In the genomic region with DNA sequence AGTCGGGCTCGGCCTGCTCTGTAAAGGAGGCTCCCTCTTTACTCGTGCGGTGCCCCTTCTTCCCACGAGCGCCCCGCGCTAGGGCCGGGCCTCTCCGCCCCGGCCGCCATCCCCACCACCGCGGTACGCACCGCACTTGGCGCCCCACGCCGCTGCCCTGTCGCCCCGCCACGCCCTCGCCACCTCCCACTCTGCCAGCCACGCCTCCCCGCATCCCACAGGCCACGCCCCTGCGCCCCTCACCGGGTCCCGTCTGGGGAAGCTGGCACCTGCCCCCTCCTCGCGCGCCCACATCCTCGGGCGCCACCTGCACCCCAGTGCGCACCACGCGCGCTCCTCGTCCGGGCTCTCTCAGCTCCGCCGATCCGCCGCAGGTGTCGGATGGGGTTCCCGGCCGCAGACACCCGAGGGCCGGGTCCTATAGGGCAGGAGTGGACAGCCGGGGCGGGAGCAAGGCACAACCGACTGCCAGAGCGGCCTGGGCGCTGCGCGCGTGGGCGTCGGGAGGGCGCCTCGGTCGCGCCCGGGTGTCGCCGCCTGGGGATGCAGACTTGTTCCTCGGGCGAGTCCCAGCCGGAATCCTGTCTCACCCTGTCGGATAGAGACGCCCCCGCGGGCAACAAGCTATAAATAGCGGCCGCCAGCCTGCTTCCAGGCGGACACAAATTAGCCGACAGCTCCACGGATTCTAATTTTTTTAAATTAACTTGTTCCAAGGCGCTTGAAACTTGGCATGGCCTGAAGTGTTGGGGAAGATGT, we compare ENCODE assay signal across 8 mouse cellular contexts. TPM values are rescaled to one million over a fixed set of nuclear protein-coding genes. Genes with fewer than 3 reads are reported as not detected.
DNase-seq lines count a peak whose midpoint lies in the region; ATAC-seq and TF ChIP-seq lines count a peak whose summit lies in the region.

A gene (minus strand): TSS at position 538 of the 759 bp plus-strand sequence.

- intact Hi-C loops in left cerebral cortex, postnatal 25 days (cut with DNase I): no loop called here

- no peaks in the 10 kb centered on the region for H3K79me2 ChIP-seq in myocyte (ENCODE audit: control insufficient read depth, insufficient read depth)

- H3K36me3 ChIP-seq in lung, embryonic 14.5 days (ENCODE audit: insufficient read depth): no peaks in the 10 kb centered on the region
- H3K36me3 ChIP-seq in embryonic facial prominence, embryonic 11.5 days (replicated peaks; ENCODE audit: control insufficient read depth, insufficient read depth, low read depth, low read length): no peaks in the 10 kb centered on the region
- no peaks in the 10 kb centered on the region for H3K36me3 ChIP-seq in heart, embryonic 15.5 days
- no peaks in the 10 kb centered on the region for H3K36me3 ChIP-seq in myocyte (ENCODE audit: control insufficient read depth, insufficient read depth)

- no peak within 1 kb of the TSS for H3ac ChIP-seq in myocyte (ENCODE audit: control insufficient read depth, insufficient read length)

- DNase-seq in lung, embryonic 14.5 days: peak; percentile 50
- DNase-seq in lung, postnatal 25 days (ENCODE audit: low spot score): no peak
- peak; percentile 35 for DNase-seq in embryonic facial prominence, embryonic 11.5 days (ENCODE audit: low spot score)
- peak; percentile 20 to 22 for DNase-seq in left cerebral cortex, postnatal 25 days (ENCODE audit: low spot score in 2 of 2)
- DNase-seq in thymus, postnatal 10 days (ENCODE audit: low spot score in 2 of 2): peak; percentile 92 to 93

- under 1% methylated on average over 77 of the region's 79 CpGs for WGBS in lung, embryonic 14.5 days
- WGBS in embryonic facial prominence, embryonic 11.5 days: under 1% methylated on average over 79 of the region's 79 CpGs
- WGBS in heart, embryonic 15.5 days: under 1% methylated on average over 79 of the region's 79 CpGs

- peaks cover 44% of the 10 kb centered on the region for H3K27me3 ChIP-seq in lung, embryonic 14.5 days (ENCODE audit: insufficient read depth, low read length)
- peaks cover 24% of the 10 kb centered on the region for H3K27me3 ChIP-seq in embryonic facial prominence, embryonic 11.5 days (ENCODE audit: control insufficient read depth, insufficient read depth, low read length)
- peaks cover 33% of the 10 kb centered on the region for H3K27me3 ChIP-seq in heart, embryonic 15.5 days
- H3K27me3 ChIP-seq in myocyte (ENCODE audit: control insufficient read depth, insufficient read depth, insufficient read length): peaks cover 25% of the 10 kb centered on the region

- peak within 1 kb of the TSS; percentile 39 for H3K9ac ChIP-seq in lung, embryonic 14.5 days
- no peak within 1 kb of the TSS for H3K9ac ChIP-seq in embryonic facial prominence, embryonic 11.5 days (replicated peaks; ENCODE audit: low read length)
- H3K9ac ChIP-seq in heart, embryonic 15.5 days: peak within 1 kb of the TSS; percentile 64

- peaks cover 3% of the 10 kb centered on the region; the same call in 1 of the 2 replicates for H3K4me1 ChIP-seq in lung, embryonic 14.5 days (ENCODE audit: insufficient read depth)
- no peaks in the 10 kb centered on the region; the same call in 1 of the 2 replicates for H3K4me1 ChIP-seq in embryonic facial prominence, embryonic 11.5 days (ENCODE audit: control insufficient read depth, insufficient read depth, low read length)
- peaks cover 16% of the 10 kb centered on the region for H3K4me1 ChIP-seq in heart, embryonic 15.5 days (replicated peaks)

- H3K27ac ChIP-seq in lung, embryonic 14.5 days (ENCODE audit: low read depth): no peak within 1 kb of the TSS; the same call in 1 of the 2 replicates
- H3K27ac ChIP-seq in embryonic facial prominence, embryonic 11.5 days (replicated peaks; ENCODE audit: low read depth, low read length): no peak within 1 kb of the TSS
- peak within 1 kb of the TSS; percentile 82 for H3K27ac ChIP-seq in heart, embryonic 15.5 days

- TF ChIP-seq POLR2A in myocyte (IDR thresholded peaks at IDR 0.05; ENCODE audit: insufficient read length, low read depth): peak; percentile 39

- peak within 1 kb of the TSS; percentile 52 for H3K4me3 ChIP-seq in lung, embryonic 14.5 days (ENCODE audit: low read depth, low read length)
- peak within 1 kb of the TSS; percentile 48 for H3K4me3 ChIP-seq in embryonic facial prominence, embryonic 11.5 days (ENCODE audit: low read depth, low read length)
- H3K4me3 ChIP-seq in heart, embryonic 15.5 days: peak within 1 kb of the TSS; percentile 73
- no peak within 1 kb of the TSS for H3K4me3 ChIP-seq in myocyte

- H3K9me3 ChIP-seq in lung, embryonic 14.5 days (ENCODE audit: low read depth, low read length): no peaks in the 10 kb centered on the region
- no peaks in the 10 kb centered on the region for H3K9me3 ChIP-seq in embryonic facial prominence, embryonic 11.5 days (replicated peaks; ENCODE audit: control insufficient read depth, low read length)
- H3K9me3 ChIP-seq in heart, embryonic 15.5 days (replicated peaks): no peaks in the 10 kb centered on the region

- TF ChIP-seq CTCF in lung, embryonic 14.5 days (IDR thresholded peaks at IDR 0.05; ENCODE audit: low read depth): no peak

- H3K4me2 ChIP-seq in lung, embryonic 14.5 days: peak within 1 kb of the TSS; percentile 88
- H3K4me2 ChIP-seq in embryonic facial prominence, embryonic 11.5 days (ENCODE audit: low read depth, low read length): peak within 1 kb of the TSS; percentile 91
- peak within 1 kb of the TSS; percentile 84 for H3K4me2 ChIP-seq in heart, embryonic 15.5 days
- peak within 1 kb of the TSS; percentile 56 for H3K4me2 ChIP-seq in myocyte (ENCODE audit: low read depth)

- peak; percentile 77 for ATAC-seq in lung, embryonic 14.5 days (ENCODE audit: insufficient read depth)
- peak; percentile 80 for ATAC-seq in embryonic facial prominence, embryonic 11.5 days (replicated peaks; ENCODE audit: insufficient number of reproducible peaks, low FRiP score, low TSS enrichment, low read depth)
- ATAC-seq in heart, embryonic 15.5 days (replicated peaks; ENCODE audit: insufficient number of reproducible peaks, insufficient read depth, low FRiP score, low read depth): peak; percentile 82
- ATAC-seq in cerebellum, adult (ENCODE audit: insufficient number of reproducible peaks, low FRiP score, low TSS enrichment): no peak

TF ChIP-seq in myocyte, 11 proteins besides CTCF, POLR2A, EP300 and RAD21:
- TF ChIP-seq E2F4 (IDR thresholded peaks at IDR 0.05; ENCODE audit: insufficient read depth) (no peak), REST (IDR thresholded peaks at IDR 0.05; ENCODE audit: insufficient read depth, insufficient read length) (no peak), MAX (IDR thresholded peaks at IDR 0.05; ENCODE audit: low read depth) (no peak), POLR2AphosphoS2 (IDR thresholded peaks at IDR 0.05; ENCODE audit: insufficient read length, low read depth) (no peak), USF1 (IDR thresholded peaks at IDR 0.05; ENCODE audit: low read depth) (no peak), CEBPB (IDR thresholded peaks at IDR 0.05; ENCODE audit: insufficient read depth, poor library complexity, severe bottlenecking) (no peak), MYOD1 (IDR thresholded peaks at IDR 0.05; ENCODE audit: control insufficient read depth in 1 of 3, insufficient read length in 2 of 3, low read depth in 2 of 3) (no peak), MYOG (IDR thresholded peaks at IDR 0.05; ENCODE audit: control insufficient read depth in 1 of 3, insufficient read depth in 1 of 3, insufficient read length in 2 of 3, low read depth in 2 of 3) (no peak), TCF12 (IDR thresholded peaks at IDR 0.05; ENCODE audit: insufficient read depth, poor library complexity, severe bottlenecking) (no peak), TCF3 (IDR thresholded peaks at IDR 0.05; ENCODE audit: insufficient read length, low read depth) (no peak), SRF (IDR thresholded peaks at IDR 0.05; ENCODE audit: control insufficient read depth, insufficient read length, low read depth) (no peak)

RNA-seq across cellular contexts. Expression of the gene that starts here (rescaled TPM):
- polyA plus RNA-seq in lung, embryonic 14.5 days (2014; fragmentation: Nextera tagmentation; extraction: Ambion mirVana): 0.95 and 3.9 TPM in 2 replicates
- 0.34 and 3.1 TPM in 2 replicates for polyA plus RNA-seq in embryonic facial prominence, embryonic 11.5 days (2014; fragmentation: Nextera tagmentation; extraction: Ambion mirVana)
- 42.9 and 43.5 TPM in 2 replicates for polyA plus RNA-seq in heart, embryonic 15.5 days (2015; fragmentation: Nextera tagmentation; extraction: Ambion mirVana)
- under 1 TPM; 0.18 to 0.32 TPM for total RNA-seq in left cerebral cortex, postnatal 25 days (2021)
- polyA plus RNA-seq in myocyte (2012; fragmentation: generic; extraction: Trizol): 1.1 TPM

Comparison
In these comparisons a context has a peak if more than half of its experiments do, and no peak if none do; other contexts are left out.
1. Peak in DNase-seq in left cerebral cortex, postnatal 25 days; RNA of the gene not detected or under 1 TPM.